Mouse (Mus musculus) T-helper 17 cell (primary cell): ENCODE measurements around the gene Prph.

Experiments
- in situ Hi-C, 2 experiments: fragments of 300-600 bp; cut with MboI, MseI; formaldehyde crosslinking; loops; 1 replicate in 1 of 2; 2 replicates in 1 of 2; pipeline ENCODE4 v1.15.1; 2025; ENCODE audit warnings: high pct_unique_total_duplicates in 2 of 2

Prph gene

DNA sequence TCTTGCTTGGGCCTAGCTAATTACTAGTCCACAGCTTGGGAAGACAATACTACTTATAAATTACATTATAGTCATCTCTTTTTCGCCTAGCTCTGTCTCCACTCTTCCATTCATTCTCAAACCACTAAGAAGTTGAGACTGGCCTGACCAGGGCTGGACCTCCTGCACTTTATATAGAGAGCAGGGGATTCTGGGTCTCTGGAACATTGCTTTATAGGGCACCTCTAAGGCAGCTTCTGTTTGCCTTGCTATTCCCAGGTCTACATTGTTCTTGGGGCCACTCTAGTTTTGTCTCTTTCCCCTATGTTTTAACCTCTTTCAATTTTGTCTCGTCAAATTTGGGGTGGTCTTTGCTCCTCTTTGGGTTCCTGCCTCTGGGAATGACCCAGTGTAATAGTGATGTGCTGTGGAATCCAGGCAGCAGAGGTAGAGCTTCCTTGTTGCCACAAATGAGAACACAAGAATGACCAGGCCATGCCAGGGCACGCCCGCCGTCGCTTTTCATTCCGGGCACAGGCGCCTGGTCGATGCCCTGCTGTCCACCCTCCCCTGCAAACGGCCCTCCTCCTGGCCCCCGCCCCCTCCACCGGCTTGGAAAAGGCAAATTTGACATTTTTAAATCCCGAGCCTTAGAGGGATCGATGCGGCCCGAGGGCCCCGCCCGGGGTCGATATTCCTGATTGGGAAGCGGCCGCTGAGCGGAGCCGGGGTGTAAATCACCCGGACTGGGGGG is 41.3 kb downstream of the Prph start:
- in situ Hi-C loops: no loop called here

DNA sequence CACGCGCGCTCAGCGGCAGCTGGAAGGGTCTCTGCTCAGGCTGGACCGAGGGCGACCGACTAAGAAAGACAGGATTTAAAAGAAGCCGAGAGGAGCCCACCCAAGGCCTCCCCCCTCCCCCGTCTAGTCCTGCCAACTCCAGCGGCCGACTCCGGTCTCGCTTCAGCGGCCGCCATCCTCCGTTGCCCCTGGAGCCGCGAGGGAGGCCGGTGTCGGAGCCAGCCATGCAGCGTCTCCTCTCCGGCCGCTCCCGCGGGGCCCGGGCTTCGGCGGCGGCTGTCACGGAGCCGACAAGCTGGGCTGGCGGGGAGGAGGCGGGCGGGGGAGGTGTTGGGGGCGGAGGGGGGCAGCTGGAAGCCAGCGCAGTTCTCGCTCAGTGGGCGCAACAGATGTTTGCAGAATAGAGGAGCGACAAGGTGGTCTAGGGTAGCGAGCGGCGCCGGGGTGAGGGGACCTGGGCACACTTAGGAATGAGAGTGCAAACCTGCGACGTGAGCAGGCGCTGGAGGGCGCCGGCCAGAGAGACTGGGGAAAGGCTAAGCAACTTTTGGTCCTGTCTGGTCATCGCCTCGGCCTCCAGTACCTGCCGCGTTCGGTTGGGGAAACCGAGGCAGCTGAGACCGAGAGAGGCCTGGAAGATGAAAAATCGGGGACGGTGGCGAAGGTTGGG is 42.0 kb downstream of the Prph start:
- in situ Hi-C loops: no loop called here

DNA sequence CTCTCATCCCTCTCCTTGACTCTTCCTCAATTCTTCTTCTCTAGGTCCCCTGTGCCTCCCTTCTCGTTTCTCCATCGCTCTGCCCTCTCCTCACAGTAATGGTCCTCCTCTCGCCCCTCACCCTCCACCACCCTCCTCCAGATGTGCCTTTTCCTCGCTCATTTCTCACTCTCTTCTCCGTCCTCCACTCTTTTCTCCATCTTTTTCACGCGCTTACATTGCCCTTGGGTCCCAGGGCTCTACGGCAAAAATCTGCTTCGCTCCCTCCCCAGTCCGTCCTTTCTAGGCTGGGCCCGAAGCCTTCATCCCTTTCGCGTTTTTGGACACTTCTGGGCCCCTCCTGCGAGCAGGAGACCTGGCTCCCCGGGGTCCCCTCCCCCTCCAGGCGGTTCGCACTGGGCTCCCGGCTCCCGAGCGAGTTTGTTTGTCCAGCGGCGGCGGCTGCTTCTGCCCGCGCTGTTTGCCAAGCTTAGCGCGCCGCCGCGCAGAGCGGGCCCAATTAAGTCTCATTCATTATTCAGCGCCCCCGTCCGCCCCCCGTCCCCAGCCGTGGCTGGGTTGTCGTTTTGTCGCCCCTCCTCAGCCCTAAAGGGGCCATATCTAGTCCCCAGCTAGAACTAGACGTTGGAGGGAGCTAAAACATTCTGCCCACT is 43.0 kb downstream of the Prph start:
- in situ Hi-C loops: no loop called here

DNA sequence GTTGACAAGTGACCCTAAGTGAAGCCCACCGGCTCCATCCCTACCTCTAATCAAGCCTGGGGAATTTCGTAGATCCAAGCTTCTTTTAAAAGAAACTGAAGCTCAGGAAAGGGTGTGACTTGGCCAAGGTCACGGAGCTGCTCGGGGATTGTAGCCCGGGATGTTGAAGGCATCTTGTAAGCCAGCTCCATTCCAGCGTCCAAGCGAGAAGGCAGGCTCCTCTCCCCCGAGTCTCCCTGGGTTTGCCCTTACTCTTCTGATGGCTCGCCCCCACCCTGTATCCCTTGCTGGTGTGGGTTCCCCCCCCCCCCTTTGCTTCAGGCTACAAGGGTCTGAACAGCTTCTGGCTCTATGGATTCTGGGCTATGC is 43.5 kb downstream of the Prph start:
- in situ Hi-C loops: no loop called here

DNA sequence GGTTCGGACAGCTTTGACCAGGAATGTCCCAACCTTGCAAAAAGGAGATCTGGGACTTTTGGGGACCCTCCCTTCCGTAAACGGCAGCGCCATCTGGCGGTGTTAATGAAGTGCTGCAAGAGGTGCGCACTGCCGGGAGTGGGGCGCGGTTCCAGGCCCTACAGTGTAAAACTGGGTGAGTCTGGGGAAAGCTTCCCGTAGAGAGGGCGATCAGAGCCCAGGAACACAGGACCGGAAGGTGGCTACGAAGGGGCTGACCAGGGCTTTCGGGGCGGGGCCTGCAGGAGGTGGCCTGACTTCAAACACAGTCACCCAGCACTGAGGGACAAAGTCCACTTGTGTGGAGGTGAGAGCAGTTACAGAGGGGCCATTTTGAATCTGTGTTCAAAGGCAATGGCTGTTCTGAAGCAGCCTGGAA is 44.2 kb downstream of the Prph start:
- in situ Hi-C loops: no loop called here

DNA sequence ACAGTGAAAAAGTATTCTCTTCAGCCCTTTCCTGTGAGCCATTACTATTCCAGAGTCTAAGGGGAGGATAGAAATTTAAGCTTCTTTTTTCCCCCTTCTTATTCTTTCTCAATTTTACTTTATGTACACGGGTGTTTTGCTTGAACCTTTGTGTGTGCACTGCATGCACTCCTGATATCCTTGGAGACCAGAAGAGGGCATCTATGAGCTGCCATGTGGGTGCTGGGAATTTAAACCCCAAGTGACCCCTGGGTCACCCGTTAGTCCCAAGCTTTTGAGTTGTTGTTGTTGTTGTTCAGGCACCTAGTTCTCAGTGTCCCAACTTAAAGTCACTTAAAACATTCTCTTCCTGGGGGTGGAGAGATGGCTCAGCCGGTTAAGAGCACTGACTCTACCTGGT is 45.0 kb downstream of the Prph start:
- in situ Hi-C loops: no loop called here

DNA sequence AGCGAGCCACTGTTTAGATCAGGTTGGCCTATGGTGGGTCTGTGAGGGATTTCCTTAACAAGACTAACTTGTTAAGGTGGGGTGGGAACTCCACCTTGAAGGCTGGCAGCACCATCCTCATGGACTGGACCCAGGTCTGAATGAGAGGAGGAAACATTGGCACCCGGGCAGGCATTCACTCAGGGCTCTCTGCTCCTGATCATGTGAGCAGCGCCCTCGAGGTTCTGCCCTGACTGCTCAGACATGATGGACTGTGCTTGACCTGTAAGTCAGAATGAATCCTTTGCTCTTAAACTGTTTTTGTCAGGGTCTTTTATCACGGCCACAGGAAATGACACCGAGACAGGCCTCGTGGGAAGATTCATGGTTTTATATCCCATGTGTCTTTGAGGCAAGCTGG is 50.3 kb downstream of the Prph start:
- in situ Hi-C loops: no loop called here

DNA sequence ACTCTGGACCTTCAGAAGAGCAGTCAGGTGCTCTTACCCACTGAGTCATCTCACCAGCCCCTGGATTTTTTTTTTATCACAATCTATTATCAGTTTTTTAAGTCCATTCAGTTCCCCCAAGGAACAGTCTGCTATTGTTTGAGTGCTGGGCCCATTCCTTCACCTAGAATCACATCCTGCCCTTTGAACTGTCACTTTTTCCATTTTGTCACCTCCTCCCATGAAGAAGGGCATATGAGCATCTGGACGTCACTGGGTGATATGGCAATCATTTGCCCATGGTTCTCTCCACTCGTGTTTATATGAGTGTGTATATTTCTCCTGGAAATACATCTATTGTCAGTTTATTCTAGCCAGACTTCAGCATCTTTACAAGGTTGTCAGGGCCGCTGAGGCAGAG is 52.9 kb downstream of the Prph start:
- in situ Hi-C loops: no loop called here
